Mouse (Mus musculus) hindbrain, embryonic 14.5 days (tissue): ENCODE measurements around the gene Pkp4. TPM values are rescaled to one million over a fixed set of nuclear protein-coding genes. Genes with fewer than 3 reads are reported as not detected.
"Not testable (repeated sequence)": the region's sequence is repeated elsewhere in the genome, so short reads cannot be mapped to it uniquely, and the experiment has no call there.

ENCODE experiments used
- ATAC-seq: fragments of 200-750 bp; cut with Nextera tagmentation; 2 replicates; pipeline ENCODE4 v1.8.0; 2017; ENCODE audit warnings: moderate number of reproducible peaks, mild to moderate bottlenecking, moderate TSS enrichment, moderate library complexity; ENCODE audit not compliant: low FRiP score
- DNase-seq: peaks from one replicate; pipeline ENCODE4 v3.0.0-alpha.2; 2015; ENCODE audit warnings: low spot score
- H3K27ac ChIP-seq: fragments of 300-500 bp; sonication (generic); 2 replicates; pipeline ENCODE4 v1.5.1; 2014; ENCODE audit warnings: mild to moderate bottlenecking, moderate library complexity
- H3K27me3 ChIP-seq: fragments of 300-500 bp; sonication (generic); 2 replicates; pipeline ENCODE4 v1.6.1; 2014; ENCODE audit warnings: mild to moderate bottlenecking, low read length, mixed read lengths; ENCODE audit not compliant: control insufficient read depth, insufficient read depth
- H3K36me3 ChIP-seq: fragments of 300-500 bp; sonication (generic); replicated peaks from 2 replicates; pipeline ENCODE4 v1.6.1; 2014; ENCODE audit not compliant: control insufficient read depth, insufficient read depth
- H3K4me1 ChIP-seq: fragments of 300-500 bp; sonication (generic); replicated peaks from 2 replicates; pipeline ENCODE4 v1.6.1; 2014; ENCODE audit warnings: antibody characterized with exemption, low read length, mixed read lengths; ENCODE audit not compliant: control insufficient read depth, insufficient read depth
- H3K4me2 ChIP-seq: fragments of 300-500 bp; sonication (generic); replicated peaks from 2 replicates; pipeline ENCODE4 v1.6.1; 2014; ENCODE audit warnings: mild to moderate bottlenecking, moderate library complexity
- H3K4me3 ChIP-seq: fragments of 300-500 bp; sonication (generic); replicated peaks from 2 replicates; pipeline ENCODE4 v1.5.1; 2014; ENCODE audit warnings: mild to moderate bottlenecking, low read length
- H3K9ac ChIP-seq: fragments of 300-500 bp; sonication (generic); 2 replicates; pipeline ENCODE4 v1.6.1; 2014
- H3K9me3 ChIP-seq: fragments of 300-500 bp; sonication (generic); 2 replicates; pipeline ENCODE4 v1.6.1; 2016; ENCODE audit warnings: low read length; ENCODE audit not compliant: control insufficient read depth
- WGBS: fragments of 180-500 bp; shearing (Covaris S2); extraction: QIAGEN DNeasy Blood & Tissue Kit; methylation state at CpG from one replicate; pipeline ENCODE4 v1.1.7; 2014; 5-methylcytosine and 5-hydroxymethylcytosine counted together
- polyA plus RNA-seq: library from polyadenylated mRNA; unstranded; fragments of >200 nt; fragmentation: Nextera tagmentation; extraction: Ambion mirVana; gene quantifications from 2 replicates; pipeline ENCODE4 v1.2.1, GENCODE M21; 2014

The Pkp4 gene
- polyA plus RNA-seq, 1 experiment from 2014 or later, result 29.1 TPM

DNA sequence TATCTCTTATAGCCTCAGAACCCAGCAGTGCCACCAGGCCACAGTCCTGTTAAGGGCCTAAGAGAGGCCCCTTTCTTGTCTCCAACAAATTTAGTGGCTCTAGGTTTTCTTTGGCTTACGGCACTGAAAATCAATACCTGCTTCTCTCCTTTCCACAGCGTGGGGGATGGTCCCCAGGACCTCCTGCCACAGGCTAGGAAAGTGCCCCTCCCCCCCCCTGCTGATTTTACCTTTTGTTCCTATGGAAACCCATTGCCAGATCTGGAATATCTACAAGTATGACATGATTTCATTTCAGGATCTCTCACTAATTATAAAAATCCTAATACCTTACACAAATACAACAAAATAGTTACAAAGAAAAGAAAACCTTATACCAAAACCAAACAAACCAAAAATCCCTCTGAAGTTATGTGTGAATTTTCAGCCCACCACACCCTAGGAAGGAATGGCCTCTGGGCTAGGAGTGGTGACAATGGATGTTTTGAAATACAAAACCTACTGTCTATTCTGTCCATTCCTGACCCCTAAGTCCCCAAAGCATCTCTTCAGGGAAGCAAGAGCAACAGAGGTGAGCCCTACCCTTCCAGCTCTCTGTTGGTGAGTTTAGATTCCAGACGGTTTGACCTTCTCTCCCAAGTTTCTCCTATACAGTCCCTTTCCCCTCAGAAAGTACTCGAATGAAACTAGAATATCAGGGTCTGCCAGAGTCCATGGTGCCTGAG lies 224.7 kb downstream of the Pkp4 start:
- DNase-seq (no peak), ATAC-seq (no peak)
- Histone ChIP-seq H3K27me3 (no peaks in the 10 kb centered on the region), H3K4me2 (no peak overlapping the region), H3K9ac (no peak overlapping the region), H3K4me1 (no peaks in the 10 kb centered on the region; the same call in 1 of the 2 replicates), H3K9me3 (no peaks in the 10 kb centered on the region), H3K27ac (no peak overlapping the region), H3K4me3 (no peak overlapping the region), H3K36me3 (no peaks in the 10 kb centered on the region)
- 67% methylated on average over 4 of the region's 4 CpGs for WGBS

DNA sequence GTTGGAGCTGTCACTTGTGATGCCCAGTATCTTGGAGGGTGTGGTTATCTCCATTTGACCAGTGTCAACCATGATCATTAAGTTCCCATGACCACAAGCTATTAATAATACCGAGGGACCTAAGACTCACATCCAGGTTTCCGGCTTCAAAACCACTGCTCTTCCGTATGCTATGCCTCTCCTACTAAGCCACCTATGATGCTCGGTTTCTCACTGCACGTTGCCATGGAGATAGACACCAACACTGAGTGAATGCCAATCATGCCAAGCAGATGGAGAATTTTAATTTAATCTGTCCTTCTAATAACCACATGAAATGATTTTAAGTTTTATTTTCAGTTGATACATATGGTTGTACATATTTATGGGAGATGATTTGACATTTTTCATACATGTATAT lies 229.3 kb downstream of the Pkp4 start:
- ATAC-seq (no peak), DNase-seq (no peak)
- no peak overlapping the region for H3K9ac ChIP-seq
- no peak overlapping the region for H3K4me2 ChIP-seq
- no peaks in the 10 kb centered on the region for H3K9me3 ChIP-seq
- H3K4me1 ChIP-seq, result no peaks in the 10 kb centered on the region
- no peak overlapping the region for H3K4me3 ChIP-seq
- H3K27ac ChIP-seq, result no peak overlapping the region
- 79% methylated on average over 5 of the region's 5 CpGs for WGBS
- no peaks in the 10 kb centered on the region for H3K27me3 ChIP-seq
- H3K36me3 ChIP-seq, result no peaks in the 10 kb centered on the region

DNA sequence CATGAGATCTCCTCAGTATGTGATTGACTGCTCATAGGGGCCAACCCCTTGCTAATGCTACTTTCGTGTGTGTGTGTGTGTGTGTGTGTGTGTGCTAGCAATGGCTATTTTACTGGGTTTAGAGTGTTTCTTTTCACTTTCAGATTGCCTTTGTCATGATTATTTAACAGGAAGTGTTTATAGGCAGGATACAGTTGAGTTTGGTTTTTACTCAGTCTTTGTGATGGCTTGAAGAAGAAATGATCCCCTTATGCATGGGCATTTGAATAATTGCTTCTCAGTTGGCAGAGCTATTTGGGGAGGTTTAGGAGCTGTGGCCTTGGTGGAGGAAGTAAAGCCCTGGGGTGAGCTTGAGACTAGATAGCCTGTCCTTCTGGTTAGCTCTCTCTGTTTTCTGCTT lies 232.5 kb downstream of the Pkp4 start:
- H3K36me3 ChIP-seq, result no peaks in the 10 kb centered on the region
- ATAC-seq, result no peak
- no peak overlapping the region for H3K4me3 ChIP-seq
- DNase-seq, result no peak
- no peaks in the 10 kb centered on the region for H3K4me1 ChIP-seq
- no peaks in the 10 kb centered on the region; the same call in 1 of the 2 replicates for H3K9me3 ChIP-seq
- no peak overlapping the region for H3K9ac ChIP-seq
- no peak overlapping the region for H3K27ac ChIP-seq
- WGBS, result 93% methylated on average over 1 of the region's 1 CpGs
- no peak overlapping the region for H3K4me2 ChIP-seq
- H3K27me3 ChIP-seq, result no peaks in the 10 kb centered on the region

DNA sequence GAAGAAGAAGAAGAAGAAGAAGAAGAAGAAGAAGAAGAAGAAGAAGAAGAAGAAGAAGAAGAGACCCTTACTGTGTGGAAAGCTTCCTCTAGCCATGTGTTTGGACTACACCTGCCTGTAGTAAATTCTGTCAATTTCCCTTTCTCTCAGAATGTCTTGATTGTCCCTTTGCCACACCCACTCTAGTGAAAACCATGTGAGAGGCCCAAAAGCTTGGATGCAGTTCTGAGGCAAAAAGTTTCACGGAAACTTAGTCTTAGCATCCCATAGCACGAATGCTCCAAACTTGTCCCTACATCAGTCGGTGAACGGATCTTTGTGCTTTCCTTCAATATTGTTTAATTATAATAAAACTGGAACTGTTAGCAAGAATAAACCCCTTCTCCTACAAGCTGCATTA lies 234.0 kb downstream of the Pkp4 start:
- WGBS, result 94% methylated on average over 4 of the region's 4 CpGs
- H3K9ac ChIP-seq, result no peak overlapping the region
- DNase-seq (no peak), ATAC-seq (no peak)
- no peaks in the 10 kb centered on the region; the same call in 1 of the 2 replicates for H3K9me3 ChIP-seq
- H3K27ac ChIP-seq, result no peak overlapping the region
- H3K4me1 ChIP-seq, result no peaks in the 10 kb centered on the region
- H3K4me2 ChIP-seq, result no peak overlapping the region
- no peaks in the 10 kb centered on the region for H3K36me3 ChIP-seq
- H3K27me3 ChIP-seq, result no peaks in the 10 kb centered on the region
- H3K4me3 ChIP-seq, result no peak overlapping the region

DNA sequence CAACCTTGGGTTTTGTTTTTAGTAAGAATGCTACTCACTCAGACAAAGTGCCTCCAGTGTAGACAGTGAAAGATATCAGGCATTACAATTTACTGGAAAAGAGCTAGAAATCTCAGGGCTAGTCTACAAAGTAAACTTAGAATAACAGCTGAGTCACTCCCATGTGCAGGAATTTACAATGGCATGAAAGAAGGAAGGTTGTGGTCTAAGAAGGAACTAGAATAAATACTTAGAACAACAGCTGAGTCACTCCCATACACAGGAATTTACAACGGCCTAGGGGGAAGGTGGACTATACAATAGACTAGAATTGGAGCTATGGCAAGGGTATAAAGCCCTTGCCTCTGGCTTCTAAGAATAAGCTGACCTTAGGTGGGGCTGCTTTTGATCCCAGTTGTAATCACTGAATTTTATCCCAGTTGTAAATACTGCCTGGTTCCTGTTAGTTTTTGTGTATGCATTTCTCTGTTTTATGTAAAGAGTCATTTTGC lies 234.6 kb downstream of the Pkp4 start:
- not testable (repeated sequence) for H3K36me3 ChIP-seq, H3K27ac ChIP-seq, H3K4me3 ChIP-seq, H3K27me3 ChIP-seq, H3K4me2 ChIP-seq, DNase-seq, H3K9ac ChIP-seq, H3K4me1 ChIP-seq, H3K9me3 ChIP-seq, ATAC-seq
- WGBS, result 88% methylated on average over 1 of the region's 1 CpGs

DNA sequence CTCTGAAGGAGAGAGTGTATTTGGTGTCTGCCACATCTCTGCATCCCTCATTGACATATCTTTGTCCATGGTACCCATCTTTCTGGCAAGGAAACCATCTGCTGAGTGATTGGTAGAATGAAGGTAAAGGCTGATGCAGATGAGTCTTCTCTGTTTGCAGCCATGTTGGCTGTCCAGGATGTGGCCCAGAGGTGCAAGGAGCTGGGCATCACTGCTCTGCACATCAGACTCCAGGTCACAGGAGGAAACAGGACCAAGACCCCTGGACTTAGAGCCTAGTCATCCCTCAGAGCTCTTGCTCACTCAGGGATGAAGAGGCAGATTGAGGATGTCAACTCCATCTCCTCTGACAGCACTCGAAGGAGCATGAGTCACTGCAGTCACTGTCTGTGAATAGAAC lies 235.9 kb downstream of the Pkp4 start:
- no peak overlapping the region for H3K9ac ChIP-seq
- no peak overlapping the region for H3K4me3 ChIP-seq
- no peaks in the 10 kb centered on the region; the same call in 1 of the 2 replicates for H3K9me3 ChIP-seq
- H3K27me3 ChIP-seq, result no peaks in the 10 kb centered on the region
- no peak for ATAC-seq
- H3K4me2 ChIP-seq, result no peak overlapping the region
- no peaks in the 10 kb centered on the region for H3K36me3 ChIP-seq
- DNase-seq, result no peak
- 87% methylated on average over 1 of the region's 1 CpGs for WGBS
- H3K27ac ChIP-seq, result no peak overlapping the region
- H3K4me1 ChIP-seq, result no peaks in the 10 kb centered on the region

DNA sequence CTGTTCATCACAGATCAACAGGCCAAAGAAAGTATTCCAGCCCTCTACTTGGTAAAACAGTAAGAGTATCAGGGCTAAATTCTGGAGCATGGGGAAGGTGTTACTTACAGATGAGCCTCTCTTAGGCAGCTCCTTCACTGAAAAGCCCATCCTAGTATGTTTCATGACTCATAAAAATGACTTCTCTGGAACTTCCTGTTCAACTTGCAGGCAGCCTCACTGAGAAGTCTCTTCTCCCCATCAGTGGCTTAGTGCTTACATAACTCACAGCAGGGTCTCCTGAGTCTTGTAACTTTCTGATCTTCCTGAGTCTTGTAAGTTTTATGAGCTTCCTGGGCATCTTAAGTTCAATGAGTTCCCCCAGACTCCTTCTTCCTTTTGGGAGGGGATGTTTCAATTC lies 236.9 kb downstream of the Pkp4 start:
- no peak for ATAC-seq
- no peaks in the 10 kb centered on the region; the same call in 1 of the 2 replicates for H3K9me3 ChIP-seq
- H3K9ac ChIP-seq, result no peak overlapping the region
- H3K4me2 ChIP-seq, result no peak overlapping the region
- DNase-seq, result no peak
- H3K27ac ChIP-seq, result no peak overlapping the region
- no peaks in the 10 kb centered on the region for H3K4me1 ChIP-seq
- H3K4me3 ChIP-seq, result no peak overlapping the region
- H3K36me3 ChIP-seq, result no peaks in the 10 kb centered on the region
- no peaks in the 10 kb centered on the region for H3K27me3 ChIP-seq

DNA sequence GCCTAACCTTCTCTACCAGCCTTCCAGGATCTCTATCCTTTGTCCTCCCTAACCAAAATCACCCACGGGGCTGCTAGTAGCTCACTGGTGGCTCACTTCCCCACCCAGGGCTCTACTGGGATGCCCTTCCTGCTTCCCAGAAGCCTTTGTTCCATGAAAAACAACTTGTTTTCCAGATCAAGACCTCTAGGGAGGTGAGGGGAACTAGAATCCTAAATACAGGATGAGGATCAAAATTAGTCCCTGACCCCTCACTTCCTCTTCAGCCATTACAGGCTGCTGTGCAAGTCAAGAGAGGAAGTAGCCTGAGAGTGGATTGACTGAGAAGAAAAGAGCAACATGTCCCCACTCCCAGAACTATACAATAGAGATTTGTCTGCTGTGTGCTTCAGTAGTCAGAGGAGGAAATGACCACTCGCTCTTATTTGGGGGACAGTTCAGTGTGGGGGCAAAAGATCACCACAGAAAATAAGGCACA lies 240.3 kb downstream of the Pkp4 start:
- Histone ChIP-seq H3K27me3 (no peaks in the 10 kb centered on the region), H3K9me3 (no peaks in the 10 kb centered on the region), H3K4me3 (no peak overlapping the region), H3K36me3 (no peaks in the 10 kb centered on the region), H3K4me1 (no peaks in the 10 kb centered on the region), H3K4me2 (no peak overlapping the region), H3K9ac (no peak overlapping the region), H3K27ac (no peak overlapping the region)
- no peak for DNase-seq
- ATAC-seq, result no peak
- 71% methylated on average over 2 of the region's 2 CpGs for WGBS

DNA sequence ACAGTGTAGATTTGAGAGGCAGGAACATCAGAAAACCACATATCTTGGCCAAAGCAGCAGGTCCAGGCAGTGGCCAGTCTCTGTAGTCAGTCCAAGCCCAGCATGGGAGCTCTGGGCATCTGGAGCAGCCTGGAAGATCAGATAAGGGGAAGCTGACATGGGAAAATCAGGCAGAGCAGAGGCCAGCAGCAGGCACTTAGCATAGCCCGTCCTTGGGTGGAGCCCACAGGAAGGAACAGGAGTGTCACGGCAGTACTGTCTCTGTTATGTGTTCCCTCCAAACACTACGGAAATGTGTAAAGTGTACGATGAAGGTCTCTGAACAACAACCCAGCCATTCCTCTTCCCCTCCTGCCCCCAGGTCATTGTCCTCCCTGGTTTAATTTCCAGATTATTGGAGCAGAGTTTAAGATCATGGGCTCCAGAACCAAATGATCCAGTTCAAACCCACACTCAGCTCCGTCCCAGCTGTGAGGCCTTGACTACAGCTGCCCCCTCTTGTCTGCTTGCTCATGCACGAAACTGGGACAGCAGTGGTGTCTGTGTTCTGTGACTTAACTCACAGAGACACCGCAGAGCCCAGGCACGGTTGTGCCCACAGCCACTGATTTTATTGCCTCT lies 241.3 kb downstream of the Pkp4 start:
- no peak overlapping the region for H3K4me2 ChIP-seq
- 76% methylated on average over 8 of the region's 8 CpGs for WGBS
- ATAC-seq (no peak), DNase-seq (no peak)
- no peaks in the 10 kb centered on the region for H3K9me3 ChIP-seq
- no peaks in the 10 kb centered on the region for H3K27me3 ChIP-seq
- H3K9ac ChIP-seq, result no peak overlapping the region
- H3K4me1 ChIP-seq, result no peaks in the 10 kb centered on the region
- H3K4me3 ChIP-seq, result no peak overlapping the region
- H3K27ac ChIP-seq, result 0 out of 2 replicates have a peak overlapping the region, but pooled peaks have one; percentile 41
- no peaks in the 10 kb centered on the region for H3K36me3 ChIP-seq
